Mouse (Mus musculus): ENCODE data around the gene Kcna4. TPM values are rescaled to one million over a fixed set of nuclear protein-coding genes. Genes with fewer than 3 reads are reported as not detected.

Gene Kcna4
- total and polyA plus RNA-seq, 3 experiments = not detected

- no peak for DNase-seq (ENCODE audit: extremely low read depth)
- Histone ChIP-seq H3K4me2 (ENCODE audit: insufficient read depth, low read depth, poor library complexity, severe bottlenecking) (no peak overlapping the region), H3K27ac (ENCODE audit: insufficient read depth, low read depth) (no peak overlapping the region), H3K27me3 (replicated peaks) (no peaks in the 10 kb centered on the region), H3K4me1 (ENCODE audit: control insufficient read depth in 1 of 2, insufficient read depth in 2 of 2) (no peaks in the 10 kb centered on the region), H3K9ac (ENCODE audit: insufficient read depth, low read depth) (no peak overlapping the region), H3K4me3 (replicated peaks in 1 of 3; ENCODE audit: low read depth in 2 of 3, low read length in 2 of 3, poor library complexity in 1 of 3) (no peak overlapping the region), H3K9me3 (replicated peaks; ENCODE audit: low read length) (peaks cover 29% of the 10 kb centered on the region), H3K36me3 (replicated peaks in 1 of 2; ENCODE audit: control insufficient read depth in 1 of 2, insufficient read depth in 1 of 2, low read length in 1 of 2) (no peaks in the 10 kb centered on the region), H3K79me2 (replicated peaks; ENCODE audit: control insufficient read depth, extremely low read depth, insufficient read depth, poor library complexity, severe bottlenecking) (no peaks in the 10 kb centered on the region)
- TF ChIP-seq TBP (conservative IDR thresholded peaks at IDR 0.05; ENCODE audit: low read depth, low read length) (no peak), JUN (IDR thresholded peaks at IDR 0.05; ENCODE audit: insufficient read depth, low read depth, low read length) (no peak), TCF12 (IDR thresholded peaks at IDR 0.05; ENCODE audit: low read depth, low read length) (no peak), MYC (IDR thresholded peaks at IDR 0.05; ENCODE audit: low read depth, low read length) (no peak), MXI1 (IDR thresholded peaks at IDR 0.05; ENCODE audit: low read depth, low read length) (no peak), IRF4 (IDR thresholded peaks at IDR 0.05; ENCODE audit: low read depth, low read length) (no peak), JUND (conservative IDR thresholded peaks at IDR 0.05; ENCODE audit: low read depth, low read length) (no peak), E2F4 (IDR thresholded peaks at IDR 0.05; ENCODE audit: insufficient replicate concordance, low read depth, low read length) (no peak), MAZ (IDR thresholded peaks at IDR 0.05; ENCODE audit: low read depth, low read length) (no peak), MAX (IDR thresholded peaks at IDR 0.05; ENCODE audit: low read length) (no peak), MEF2A (IDR thresholded peaks at IDR 0.05; ENCODE audit: borderline replicate concordance, low read depth, low read length) (no peak)
- in situ Hi-C loops (cut with MboI; ENCODE audit: low pct_ligation_motif_present, low pct_unique_long_range_greater_than_20kb, low sequenced_read_pairs) (no loop called here), dilution Hi-C loops (cut with MboI; ENCODE audit: extremely low pct_ligation_motif_present, extremely low pct_unique_long_range_greater_than_20kb, low sequenced_read_pairs) (no loop called here)
Measured at GRCm38 (mm10) chr2:107344807-107345206, 54.4 kb downstream of the Kcna4 start.

- H3K36me3 ChIP-seq (replicated peaks in 1 of 2; ENCODE audit: control insufficient read depth in 1 of 2, insufficient read depth in 1 of 2, low read length in 1 of 2) = no peaks in the 10 kb centered on the region
- H3K4me3 ChIP-seq (replicated peaks in 1 of 3; ENCODE audit: low read depth in 2 of 3, low read length in 2 of 3, poor library complexity in 1 of 3) = no peak overlapping the region
- no peak overlapping the region for H3K9ac ChIP-seq (ENCODE audit: insufficient read depth, low read depth)
- H3K27ac ChIP-seq (ENCODE audit: insufficient read depth, low read depth) = no peak overlapping the region
- no peaks in the 10 kb centered on the region for H3K79me2 ChIP-seq (replicated peaks; ENCODE audit: control insufficient read depth, extremely low read depth, insufficient read depth, poor library complexity, severe bottlenecking)
- H3K27me3 ChIP-seq (replicated peaks) = no peaks in the 10 kb centered on the region
- in situ Hi-C loops (cut with MboI; ENCODE audit: low pct_ligation_motif_present, low pct_unique_long_range_greater_than_20kb, low sequenced_read_pairs) (no loop called here), dilution Hi-C loops (cut with MboI; ENCODE audit: extremely low pct_ligation_motif_present, extremely low pct_unique_long_range_greater_than_20kb, low sequenced_read_pairs) (no loop called here)
- DNase-seq (ENCODE audit: extremely low read depth) = no peak
- H3K4me1 ChIP-seq (ENCODE audit: control insufficient read depth in 1 of 2, insufficient read depth in 2 of 2) = no peaks in the 10 kb centered on the region
- H3K4me2 ChIP-seq (ENCODE audit: insufficient read depth, low read depth, poor library complexity, severe bottlenecking) = no peak overlapping the region
- H3K9me3 ChIP-seq (replicated peaks; ENCODE audit: low read length) = peaks cover 30% of the 10 kb centered on the region
- TF ChIP-seq ETS1 (conservative IDR thresholded peaks at IDR 0.05; ENCODE audit: low read depth, low read length) = no peak
- no peak for TF ChIP-seq ZC3H11A (IDR thresholded peaks at IDR 0.05; ENCODE audit: low read depth, low read length)
- no peak for TF ChIP-seq HCFC1 (IDR thresholded peaks at IDR 0.05; ENCODE audit: low read depth, low read length)
- no peak for TF ChIP-seq JUND (conservative IDR thresholded peaks at IDR 0.05; ENCODE audit: low read depth, low read length)
- TF ChIP-seq KAT2A (IDR thresholded peaks at IDR 0.05; ENCODE audit: insufficient replicate concordance, low read length) = no peak
- TF ChIP-seq RAD21 (IDR thresholded peaks at IDR 0.05; ENCODE audit: low read depth, low read length) = no peak
- no peak for TF ChIP-seq MXI1 (IDR thresholded peaks at IDR 0.05; ENCODE audit: low read depth, low read length)
- TF ChIP-seq BHLHE40 (IDR thresholded peaks at IDR 0.05; ENCODE audit: low read depth, low read length) = no peak
- TF ChIP-seq PAX5 (IDR thresholded peaks at IDR 0.05; ENCODE audit: low read length) = no peak
- TF ChIP-seq ZMIZ1 (IDR thresholded peaks at IDR 0.05; ENCODE audit: low read depth, low read length) = no peak
- no peak for TF ChIP-seq JUN (IDR thresholded peaks at IDR 0.05; ENCODE audit: insufficient read depth, low read depth, low read length)
- TF ChIP-seq ZNF384 (IDR thresholded peaks at IDR 0.05; ENCODE audit: low read depth, low read length) = no peak
- TF ChIP-seq MEF2A (IDR thresholded peaks at IDR 0.05; ENCODE audit: borderline replicate concordance, low read depth, low read length) = no peak
- TF ChIP-seq MAZ (IDR thresholded peaks at IDR 0.05; ENCODE audit: low read depth, low read length) = no peak
- no peak for TF ChIP-seq TBP (conservative IDR thresholded peaks at IDR 0.05; ENCODE audit: low read depth, low read length)
- no peak for TF ChIP-seq E2F4 (IDR thresholded peaks at IDR 0.05; ENCODE audit: insufficient replicate concordance, low read depth, low read length)
- TF ChIP-seq UBTF (IDR thresholded peaks at IDR 0.05; ENCODE audit: low read depth, low read length) = no peak
- no peak for TF ChIP-seq CHD2 (IDR thresholded peaks at IDR 0.05; ENCODE audit: low read length)
- TF ChIP-seq CHD1 (IDR thresholded peaks at IDR 0.05; ENCODE audit: low read depth, low read length) = no peak
- TF ChIP-seq NELFE (IDR thresholded peaks at IDR 0.05; ENCODE audit: low read depth, low read length) = no peak
Measured at GRCm38 (mm10) chr2:107345299-107345698, 54.9 kb downstream of the Kcna4 start.
